Mouse (Mus musculus): ENCODE data around the gene Gm17175. TPM values are rescaled to one million over a fixed set of nuclear protein-coding genes. Genes with fewer than 3 reads are reported as not detected.

Gene Gm17175
- polyA plus RNA-seq (2017; shearing (Covaris generic)), result not detected

DNA sequence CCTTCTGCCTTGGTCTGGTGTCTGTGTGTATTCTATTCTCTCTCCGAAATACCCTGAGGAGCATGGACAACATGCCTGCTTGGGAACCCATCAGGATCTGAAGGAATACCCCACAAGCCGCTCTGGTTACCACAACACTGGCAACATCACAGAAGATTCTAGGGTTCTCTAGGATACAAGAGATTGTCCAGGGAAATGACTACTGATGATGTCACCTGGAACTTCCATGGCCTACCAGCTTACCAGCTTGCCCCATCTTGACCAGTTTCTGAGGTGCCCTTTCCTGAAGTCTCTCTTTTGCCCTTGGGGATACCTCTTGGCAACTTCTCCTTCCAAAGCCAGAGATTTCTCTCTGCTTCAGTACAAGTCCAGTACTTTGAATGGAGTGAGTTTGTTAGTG, at the start of gene Gm17175:
Gene Gm17175, minus strand, starts transcription at position 101 of the 400 bp plus-strand sequence.

DNA sequence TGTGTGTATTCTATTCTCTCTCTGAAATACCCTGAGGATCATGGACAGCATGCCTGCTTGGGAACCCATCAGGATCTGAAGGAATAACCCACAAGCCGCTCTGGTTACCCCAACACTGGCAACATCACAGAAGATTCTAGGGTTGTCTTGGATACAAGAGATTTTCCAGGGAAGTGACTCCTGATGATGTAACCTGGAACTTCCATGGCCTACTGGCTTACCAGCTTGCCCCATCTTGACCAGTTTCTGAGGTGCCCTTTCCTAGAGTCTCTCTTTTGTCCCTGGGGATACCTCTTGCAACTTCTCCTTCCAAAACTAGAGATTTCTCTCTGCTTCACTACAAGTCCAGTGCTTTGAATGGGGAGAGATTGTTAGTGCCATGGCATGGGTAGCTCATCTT, 37.3 kb upstream of the Gm17175 start, which contains the start of gene Gm17078:
Gene Gm17078, minus strand, starts transcription at position 101 of the 400 bp plus-strand sequence.

DNA sequence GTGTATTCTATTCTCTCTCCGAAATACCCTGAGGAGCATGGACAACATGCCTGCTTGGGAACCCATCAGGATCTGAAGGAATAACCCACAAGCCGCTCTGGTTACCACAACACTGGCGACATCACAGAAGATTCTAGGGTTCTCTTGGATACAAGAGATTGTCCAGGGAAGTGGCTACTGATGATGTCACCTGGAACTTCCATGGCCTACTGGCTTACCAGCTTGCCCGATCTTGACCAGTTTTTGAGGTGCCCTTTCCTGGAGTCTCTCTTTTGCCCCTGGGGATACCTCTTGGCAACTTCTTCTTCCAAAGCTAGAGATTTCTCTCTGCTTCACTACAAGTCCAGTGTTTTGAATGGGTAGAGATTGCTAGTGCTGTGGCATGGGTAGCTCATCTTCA, 18.2 kb upstream of the Gm17175 start, which contains the start of gene Gm17174:
Gene Gm17174, minus strand, starts transcription at position 101 of the 400 bp plus-strand sequence.

DNA sequence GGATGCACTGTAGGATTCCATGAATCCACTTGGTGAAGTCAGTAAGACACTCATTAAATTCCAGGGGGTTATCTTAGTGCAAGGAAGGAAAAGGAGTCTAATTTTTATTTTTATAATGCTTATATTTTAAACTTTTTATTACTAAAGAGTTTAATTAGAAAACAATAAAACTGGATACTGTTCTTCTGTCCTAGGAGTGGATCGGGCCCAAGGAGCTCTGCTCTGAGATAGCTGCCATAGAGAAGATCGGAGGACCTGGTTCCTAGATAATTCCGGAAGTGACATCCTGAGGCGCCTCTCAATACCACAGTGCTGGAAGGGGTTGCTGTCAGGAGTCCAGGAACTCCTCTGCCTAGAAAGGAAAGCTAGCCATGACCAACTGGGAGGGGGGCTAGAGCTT, 21.4 kb downstream of the Gm17175 start, which contains the start of gene Gm5622:
Gene Gm5622, plus strand, starts transcription at position 301 of the 400 bp plus-strand sequence.

Other genes with a start within 250 kb of the Gm17175 start
- under 1 TPM in 1 of 2 experiments, not detected in 1; 0.42 TPM for gene Gm7247, start 212.3 kb downstream of the Gm17175 start, polyA plus RNA-seq (2017; shearing (Covaris generic))
- not detected for gene Vmn2r88, start 163.2 kb downstream of the Gm17175 start, polyA plus RNA-seq (2017; shearing (Covaris generic))
- gene Vmn2r89, start 122.2 kb downstream of the Gm17175 start, polyA plus RNA-seq (2017; shearing (Covaris generic)), result under 1 TPM in 1 of 2 experiments, not detected in 1; 0.05 TPM
- gene Gm5622, start 21.3 kb downstream of the Gm17175 start, polyA plus RNA-seq (2017; shearing (Covaris generic)), result under 1 TPM in 1 of 2 experiments, not detected in 1; 0.15 TPM
- gene Gm17174, start 18.1 kb upstream of the Gm17175 start, polyA plus RNA-seq (2017; shearing (Covaris generic)), result not detected
- gene Gm17078, start 37.2 kb upstream of the Gm17175 start, polyA plus RNA-seq (2017; shearing (Covaris generic)), result not detected
- gene Gm4181, start 61.6 kb upstream of the Gm17175 start, polyA plus RNA-seq (2017; shearing (Covaris generic)), result not detected
- not detected for gene Gm17079, start 121.4 kb upstream of the Gm17175 start, polyA plus RNA-seq (2017; shearing (Covaris generic))
- gene Gm5800, start 143.1 kb upstream of the Gm17175 start, polyA plus RNA-seq (2017; shearing (Covaris generic)), result not detected
- not detected for gene Ang4, start 199.5 kb upstream of the Gm17175 start, polyA plus RNA-seq (2017; shearing (Covaris generic))
- not detected for gene AY358078, start 226.0 kb upstream of the Gm17175 start, polyA plus RNA-seq (2017; shearing (Covaris generic))

Measured in activated CD4-positive, CD25-positive, alpha-beta regulatory T cell (primary cell).